Mouse (Mus musculus) midbrain, embryonic 13.5 days (tissue): Measurements from ENCODE around the gene Lrp5. TPM values are rescaled to one million over a fixed set of nuclear protein-coding genes. Genes with fewer than 3 reads are reported as not detected.
A peak's percentile ranks its signal among the peaks of the same experiment; 100 is the strongest.

Experiments
- ATAC-seq: fragments of 200-750 bp; cut with Nextera tagmentation; 2 replicates; pipeline ENCODE4 v1.8.0; 2017; ENCODE audit warnings: mild to moderate bottlenecking, moderate TSS enrichment, moderate library complexity
- H3K27ac ChIP-seq: fragments of 300-500 bp; sonication (generic); 2 replicates; pipeline ENCODE4 v1.5.1; 2015; ENCODE audit warnings: inconsistent platforms, mild to moderate bottlenecking, moderate library complexity
- H3K27me3 ChIP-seq: fragments of 300-500 bp; sonication (generic); 2 replicates; pipeline ENCODE4 v1.6.1; 2015; ENCODE audit warnings: mild to moderate bottlenecking, inconsistent platforms
- H3K36me3 ChIP-seq: fragments of 300-500 bp; sonication (generic); 2 replicates; pipeline ENCODE4 v1.6.1; 2015; ENCODE audit warnings: mild to moderate bottlenecking, inconsistent platforms
- H3K4me1 ChIP-seq: fragments of 300-500 bp; sonication (generic); replicated peaks from 2 replicates; pipeline ENCODE4 v1.6.1; 2015; ENCODE audit warnings: inconsistent platforms
- H3K4me2 ChIP-seq: fragments of 300-500 bp; sonication (generic); replicated peaks from 2 replicates; pipeline ENCODE4 v1.6.1; 2015; ENCODE audit warnings: moderate library complexity, mild to moderate bottlenecking, inconsistent platforms
- H3K4me3 ChIP-seq: fragments of 300-500 bp; sonication (generic); replicated peaks from 2 replicates; pipeline ENCODE4 v1.5.1; 2015; ENCODE audit warnings: mild to moderate bottlenecking, inconsistent platforms
- H3K9ac ChIP-seq: fragments of 300-500 bp; sonication (generic); replicated peaks from 2 replicates; pipeline ENCODE4 v1.6.1; 2015; ENCODE audit warnings: mild to moderate bottlenecking, inconsistent platforms
- H3K9me3 ChIP-seq: fragments of 300-500 bp; sonication (generic); 2 replicates; pipeline ENCODE4 v1.6.1; 2016; ENCODE audit warnings: mild to moderate bottlenecking, inconsistent platforms
- WGBS: fragments of 180-500 bp; shearing (Covaris S2); methylation state at CpG from one replicate; pipeline ENCODE4 v1.1.7; 2015; 5-methylcytosine and 5-hydroxymethylcytosine counted together
- polyA plus RNA-seq: library from polyadenylated mRNA; unstranded; fragments of >200 nt; fragmentation: Nextera tagmentation; extraction: Ambion mirVana; gene quantifications from 2 replicates; pipeline ENCODE4 v1.2.1, GENCODE M21; 2015

Gene Lrp5
- polyA plus RNA-seq, 1 experiment from 2014 or later, result 1.7 TPM

DNA sequence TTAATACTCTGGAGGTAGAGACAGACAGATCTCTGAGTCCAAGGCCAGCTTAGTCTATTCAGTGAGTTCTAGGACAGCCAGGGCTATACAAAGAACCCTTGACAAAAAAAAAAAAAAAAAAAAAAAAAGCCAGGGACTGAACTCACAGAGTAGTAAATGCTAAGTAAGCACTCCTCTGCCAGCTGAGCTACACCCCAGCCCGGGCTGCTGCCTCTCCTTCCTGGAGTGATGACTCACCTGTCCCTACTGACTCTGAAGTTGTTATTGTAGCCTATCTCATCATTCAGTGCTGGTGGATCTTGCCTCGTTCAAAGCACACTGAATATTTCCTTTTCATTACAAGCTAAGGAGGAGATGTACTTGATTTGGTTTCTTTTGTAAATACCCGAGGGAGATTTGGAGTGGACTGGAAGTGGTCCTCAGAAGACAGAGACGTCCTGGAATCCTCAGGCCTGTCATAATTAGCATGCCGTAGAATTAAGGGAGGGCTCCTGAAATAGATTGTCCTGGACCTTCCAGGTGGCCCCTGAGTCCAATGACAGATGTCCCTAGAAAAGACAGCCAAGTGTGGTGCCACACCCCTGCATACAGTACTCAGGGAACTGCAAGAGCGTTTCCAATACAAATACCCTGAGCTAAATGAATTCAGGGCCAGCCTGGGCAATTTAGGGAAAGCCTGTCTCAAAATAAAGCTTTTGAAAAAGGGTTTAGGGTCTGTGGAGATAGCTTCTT is 6.2 kb upstream of the Lrp5 start:
- Histone ChIP-seq H3K4me2 (no peak overlapping the region), H3K9ac (no peak overlapping the region), H3K9me3 (no peaks in the 10 kb centered on the region), H3K4me1 (no peaks in the 10 kb centered on the region), H3K4me3 (no peak overlapping the region), H3K36me3 (no peaks in the 10 kb centered on the region), H3K27ac (no peak overlapping the region), H3K27me3 (peaks cover 2% of the 10 kb centered on the region)
- WGBS, result 66% methylated on average over 6 of the region's 6 CpGs
- ATAC-seq, result no peak

GRCm38 (mm10) chr19:3691337-3691736 is 5.0 kb upstream of the Lrp5 start:
- Histone ChIP-seq H3K9me3 (no peaks in the 10 kb centered on the region), H3K4me3 (no peak overlapping the region), H3K27ac (no peak overlapping the region), H3K27me3 (peaks cover 13% of the 10 kb centered on the region), H3K4me1 (peaks cover 4% of the 10 kb centered on the region; the same call in 1 of the 2 replicates), H3K36me3 (no peaks in the 10 kb centered on the region), H3K4me2 (no peak overlapping the region), H3K9ac (no peak overlapping the region)
- 92% methylated on average over 5 of the region's 5 CpGs for WGBS
- no peak for ATAC-seq

DNA sequence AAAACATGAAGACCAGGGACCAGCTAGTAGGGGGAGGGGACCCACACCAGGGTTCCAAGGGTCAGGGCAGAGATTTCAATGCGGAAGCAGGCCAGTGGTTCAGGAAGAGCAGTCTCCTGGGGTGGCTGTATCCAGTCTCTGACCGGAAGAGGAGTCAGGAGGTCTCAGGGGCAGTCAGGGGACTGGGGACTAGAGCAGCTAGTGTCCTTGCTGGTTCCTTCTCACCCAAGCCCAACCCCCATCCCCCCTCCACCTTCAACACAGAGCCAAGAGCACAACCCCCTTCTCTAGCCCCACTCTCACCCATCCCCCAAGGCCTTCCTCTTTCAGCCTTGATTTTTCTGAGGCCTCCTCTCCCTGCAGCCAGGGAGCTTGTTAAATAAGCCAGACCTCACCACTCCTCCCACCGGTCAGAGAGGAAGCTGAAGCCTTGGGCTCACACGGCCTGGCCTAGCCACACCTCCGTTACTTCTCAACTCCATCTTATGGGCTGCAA is 1.4 kb upstream of the Lrp5 start:
- Histone ChIP-seq H3K27me3 (peaks cover 21% of the 10 kb centered on the region), H3K4me1 (peaks cover 24% of the 10 kb centered on the region), H3K36me3 (no peaks in the 10 kb centered on the region), H3K9ac (no peak overlapping the region), H3K4me2 (no peak overlapping the region), H3K4me3 (no peak overlapping the region), H3K9me3 (no peaks in the 10 kb centered on the region), H3K27ac (no peak overlapping the region)
- WGBS, result 24% methylated on average over 5 of the region's 5 CpGs
- no peak for ATAC-seq

GRCm38 (mm10) chr19:3685611-3686214 is 651 bp downstream of the Lrp5 start:
- H3K27ac ChIP-seq, result no peak overlapping the region
- H3K4me2 ChIP-seq, result peak overlapping the region; percentile 100
- peak; percentile 39 for ATAC-seq

GRCm38 (mm10) chr19:3684957-3685580 is 1.3 kb downstream of the Lrp5 start:
- 13% methylated on average over 11 of the region's 11 CpGs for WGBS
- H3K9ac ChIP-seq, result peak overlapping the region; percentile 83

More at GRCm38 (mm10) chr19:3685611-3686214, 651 bp downstream of the Lrp5 start:
- peaks cover 32% of the 10 kb centered on the region for H3K4me1 ChIP-seq
- peak overlapping the region; percentile 83 for H3K9ac ChIP-seq
- no peaks in the 10 kb centered on the region for H3K9me3 ChIP-seq
- H3K36me3 ChIP-seq, result no peaks in the 10 kb centered on the region
- WGBS, result under 1% methylated on average over 45 of the region's 45 CpGs
- H3K4me3 ChIP-seq, result peak overlapping the region; percentile 85
- H3K27me3 ChIP-seq, result peaks cover 21% of the 10 kb centered on the region

DNA sequence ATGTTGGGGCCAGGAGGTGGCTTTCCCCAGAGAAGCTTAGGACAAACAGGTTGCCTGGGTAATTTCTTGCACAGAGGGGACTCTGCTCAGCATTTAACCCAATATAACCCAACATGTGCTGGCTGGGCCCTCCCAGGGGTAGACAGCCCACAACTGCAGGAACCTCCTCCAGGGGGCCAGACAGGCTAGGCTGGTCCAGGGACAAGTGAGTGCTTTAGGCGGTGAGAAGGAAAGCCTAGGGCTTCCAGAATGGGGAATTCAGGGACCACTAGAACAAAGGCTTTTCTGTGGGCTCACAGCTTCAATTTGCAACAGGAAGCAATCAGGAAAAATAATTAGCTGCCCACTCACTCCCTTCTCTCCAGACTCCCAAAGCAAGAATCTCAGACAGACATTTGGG is 1.9 kb downstream of the Lrp5 start:
- H3K27me3 ChIP-seq, result peaks cover 21% of the 10 kb centered on the region
- no peak for ATAC-seq
- H3K36me3 ChIP-seq, result no peaks in the 10 kb centered on the region
- H3K9me3 ChIP-seq, result no peaks in the 10 kb centered on the region
- H3K4me3 ChIP-seq, result no peak overlapping the region
- no peak overlapping the region; the same call in 1 of the 2 replicates for H3K9ac ChIP-seq
- H3K27ac ChIP-seq, result no peak overlapping the region
- H3K4me1 ChIP-seq, result peaks cover 33% of the 10 kb centered on the region
- peak overlapping the region; percentile 100 for H3K4me2 ChIP-seq
- WGBS, result 10% methylated on average over 1 of the region's 1 CpGs

More at GRCm38 (mm10) chr19:3684957-3685580, 1.3 kb downstream of the Lrp5 start:
- Histone ChIP-seq H3K4me1 (peaks cover 33% of the 10 kb centered on the region), H3K9me3 (no peaks in the 10 kb centered on the region), H3K4me2 (peak overlapping the region; percentile 100), H3K27me3 (peaks cover 21% of the 10 kb centered on the region), H3K36me3 (no peaks in the 10 kb centered on the region), H3K27ac (peak overlapping the region; percentile 20; the same call in 1 of the 2 replicates), H3K4me3 (peak overlapping the region; percentile 85)
- ATAC-seq, result no peak

DNA sequence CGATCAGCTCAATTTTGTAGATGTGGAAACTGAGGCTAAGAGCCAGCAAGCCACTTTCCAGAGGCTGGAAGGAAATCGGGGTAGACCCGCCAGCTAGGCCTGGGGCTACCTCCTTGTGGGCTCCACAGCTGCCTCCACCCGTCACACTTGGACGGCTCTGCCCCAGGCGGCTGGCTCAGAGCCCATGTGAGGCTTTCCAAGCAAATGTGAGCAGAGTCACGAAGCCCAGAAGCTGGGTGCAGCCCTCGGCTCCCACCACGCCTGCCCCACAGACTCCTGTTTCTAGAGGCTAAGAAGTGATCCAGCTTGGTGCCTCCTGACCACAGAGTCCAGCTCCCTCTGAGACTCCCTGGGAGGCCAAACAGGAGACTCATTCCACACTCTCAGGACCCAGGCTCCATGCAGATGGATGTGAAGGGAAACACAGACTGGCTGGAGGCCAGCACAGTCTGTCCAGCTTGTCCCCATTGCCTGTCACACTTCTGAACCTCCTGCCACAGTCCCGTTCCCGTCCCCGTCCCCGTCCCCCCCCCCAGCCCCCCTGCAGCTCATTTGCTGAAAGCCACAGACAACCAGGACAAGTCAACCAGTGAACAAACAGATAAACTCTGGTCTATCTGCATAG is 4.9 kb downstream of the Lrp5 start:
- Histone ChIP-seq H3K36me3 (no peaks in the 10 kb centered on the region), H3K4me2 (no peak overlapping the region), H3K4me1 (peaks cover 30% of the 10 kb centered on the region), H3K9me3 (no peaks in the 10 kb centered on the region), H3K27ac (peak overlapping the region; percentile 60; the same call in 1 of the 2 replicates), H3K9ac (no peak overlapping the region), H3K27me3 (peaks cover 8% of the 10 kb centered on the region; the same call in 1 of the 2 replicates), H3K4me3 (no peak overlapping the region)
- WGBS, result 45% methylated on average over 13 of the region's 13 CpGs
- no peak; the same call in 1 of the 2 replicates for ATAC-seq

GRCm38 (mm10) chr19:3680732-3681131 is 5.6 kb downstream of the Lrp5 start:
- Histone ChIP-seq H3K36me3 (no peaks in the 10 kb centered on the region), H3K27me3 (peaks cover 6% of the 10 kb centered on the region; the same call in 1 of the 2 replicates), H3K9ac (no peak overlapping the region), H3K27ac (peak overlapping the region; percentile 60; the same call in 1 of the 2 replicates), H3K4me3 (no peak overlapping the region), H3K4me2 (no peak overlapping the region), H3K9me3 (no peaks in the 10 kb centered on the region), H3K4me1 (peaks cover 27% of the 10 kb centered on the region)
- ATAC-seq, result no peak
- 84% methylated on average over 7 of the region's 7 CpGs for WGBS

DNA sequence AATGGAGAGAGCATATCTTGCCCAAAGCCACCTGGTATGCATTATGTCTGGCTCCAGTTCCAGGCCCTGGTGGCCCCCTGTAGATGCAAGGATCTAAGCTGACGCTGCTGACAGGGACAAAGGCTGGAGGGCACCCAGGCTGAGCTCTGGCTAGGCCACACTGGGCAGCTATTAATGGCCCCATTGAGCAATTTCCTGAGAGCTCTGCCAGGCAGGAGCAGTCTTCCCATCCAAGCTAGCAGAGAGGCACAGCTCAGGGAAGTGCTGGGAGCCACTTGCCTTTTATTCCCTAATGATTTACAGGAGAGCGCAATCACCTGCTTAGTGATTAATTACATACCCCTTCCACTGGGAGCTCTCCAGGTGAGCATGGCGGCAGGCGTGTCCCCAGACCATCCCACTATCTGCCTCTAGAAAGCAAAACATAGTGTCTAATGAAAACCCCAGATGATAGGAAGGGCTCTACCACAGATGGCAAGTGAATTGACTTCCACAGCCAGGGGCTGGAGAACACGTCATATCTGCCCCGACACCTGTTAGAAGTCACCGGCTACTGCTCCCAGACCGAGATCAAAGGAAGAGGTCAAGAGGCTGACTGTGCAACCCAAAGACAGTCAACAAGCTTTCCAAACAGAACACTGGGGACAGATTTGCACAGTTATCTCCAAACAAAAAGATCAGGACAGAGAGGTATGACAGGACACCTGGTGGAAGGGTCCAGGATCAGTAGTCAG is 12.1 kb downstream of the Lrp5 start:
- WGBS, result 95% methylated on average over 8 of the region's 8 CpGs
- Histone ChIP-seq H3K9me3 (no peaks in the 10 kb centered on the region), H3K4me1 (no peaks in the 10 kb centered on the region), H3K9ac (no peak overlapping the region), H3K4me2 (no peak overlapping the region), H3K36me3 (0 out of 2 replicates have a peak, but pooled peaks cover 2% of the 10 kb centered on the region), H3K27me3 (no peaks in the 10 kb centered on the region), H3K4me3 (no peak overlapping the region), H3K27ac (no peak overlapping the region)
- no peak for ATAC-seq

DNA sequence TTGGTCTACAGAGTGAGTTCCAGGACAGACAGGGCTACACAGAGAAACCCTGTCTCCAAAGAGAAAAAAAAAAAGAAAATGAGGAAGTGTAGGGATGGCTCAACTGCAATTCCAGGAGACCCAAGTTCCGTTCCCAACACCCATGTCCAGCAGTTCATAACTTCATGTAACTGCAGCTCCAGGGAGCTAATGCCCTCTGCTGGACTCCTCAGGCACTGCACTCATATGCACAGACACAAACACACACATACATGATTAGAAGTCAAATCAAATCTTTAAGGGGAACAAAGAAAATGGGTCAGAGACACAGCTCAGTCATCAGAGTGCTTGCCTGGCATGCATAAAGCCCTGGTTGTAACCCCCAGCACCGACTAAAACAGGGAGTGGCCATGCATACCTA is 13.2 kb downstream of the Lrp5 start:
- Histone ChIP-seq H3K4me2 (no peak overlapping the region), H3K9ac (no peak overlapping the region), H3K27ac (no peak overlapping the region), H3K4me1 (0 out of 2 replicates have a peak, but pooled peaks cover 6% of the 10 kb centered on the region), H3K4me3 (no peak overlapping the region), H3K27me3 (no peaks in the 10 kb centered on the region), H3K36me3 (0 out of 2 replicates have a peak, but pooled peaks cover 2% of the 10 kb centered on the region), H3K9me3 (no peaks in the 10 kb centered on the region)
- no peak for ATAC-seq
- 92% methylated on average over 2 of the region's 2 CpGs for WGBS

- Histone ChIP-seq H3K4me3 (no peak overlapping the region), H3K4me1 (0 out of 2 replicates have a peak, but pooled peaks cover 6% of the 10 kb centered on the region), H3K4me2 (no peak overlapping the region), H3K36me3 (0 out of 2 replicates have a peak, but pooled peaks cover 2% of the 10 kb centered on the region), H3K27ac (no peak overlapping the region), H3K9me3 (no peaks in the 10 kb centered on the region), H3K9ac (no peak overlapping the region), H3K27me3 (no peaks in the 10 kb centered on the region)
- 68% methylated on average over 13 of the region's 13 CpGs for WGBS
- ATAC-seq, result no peak
Observed at GRCm38 (mm10) chr19:3669100-3669499, 17.3 kb downstream of the Lrp5 start.
